Mouse (Mus musculus) stomach, postnatal 0 days (tissue): ENCODE results near the gene Rnf182. TPM values are rescaled to one million over a fixed set of nuclear protein-coding genes. Genes with fewer than 3 reads are reported as not detected.

Experiments
- ATAC-seq: fragments of 200-750 bp; cut with Nextera tagmentation; 2 replicates; pipeline ENCODE4 v1.8.0; 2017; ENCODE audit not compliant: low FRiP score, low TSS enrichment
- DNase-seq: peaks from one replicate; pipeline ENCODE4 v3.0.0-alpha.2; 2016; ENCODE audit warnings: low spot score
- H3K27ac ChIP-seq: fragments of 300-500 bp; sonication (generic); replicated peaks from 2 replicates; pipeline ENCODE4 v1.5.1; 2014; ENCODE audit warnings: mild to moderate bottlenecking, control low read depth
- H3K27me3 ChIP-seq: fragments of 300-500 bp; sonication (generic); 2 replicates; pipeline ENCODE4 v1.6.1; 2014; ENCODE audit warnings: low read length; ENCODE audit not compliant: control insufficient read depth, insufficient read depth
- H3K36me3 ChIP-seq: fragments of 300-500 bp; sonication (generic); 2 replicates; pipeline ENCODE4 v1.6.1; 2014; ENCODE audit warnings: low read length, mixed read lengths; ENCODE audit not compliant: control insufficient read depth, insufficient read depth
- H3K4me1 ChIP-seq: fragments of 300-500 bp; sonication (generic); replicated peaks from 2 replicates; pipeline ENCODE4 v1.6.1; 2014; ENCODE audit warnings: antibody characterized with exemption; ENCODE audit not compliant: control insufficient read depth, insufficient read depth
- H3K4me2 ChIP-seq: fragments of 300-500 bp; sonication (generic); replicated peaks from 2 replicates; pipeline ENCODE4 v1.6.1; 2014; ENCODE audit warnings: low read depth, mild to moderate bottlenecking, control low read depth, moderate library complexity
- H3K4me3 ChIP-seq: fragments of 300-500 bp; sonication (generic); 2 replicates; pipeline ENCODE4 v1.5.1; 2014; ENCODE audit warnings: low read depth, low read length, control low read depth
- H3K9ac ChIP-seq: fragments of 300-500 bp; sonication (generic); 2 replicates; pipeline ENCODE4 v1.6.1; 2014; ENCODE audit warnings: mild to moderate bottlenecking, low read length, control low read depth, mixed read lengths
- H3K9me3 ChIP-seq: fragments of 300-500 bp; sonication (generic); 2 replicates; pipeline ENCODE4 v1.6.1; 2016; ENCODE audit warnings: low read length; ENCODE audit not compliant: control insufficient read depth
- CTCF ChIP-seq: IDR thresholded peaks from 2 replicates; pipeline ENCODE4 v1.5.1; 2016; ENCODE audit warnings: antibody characterized with exemption, low read depth, mild to moderate bottlenecking, moderate library complexity
- EP300 ChIP-seq: optimal IDR thresholded peaks from 2 replicates; pipeline ENCODE3; 2016; ENCODE audit warnings: antibody characterized with exemption
- whole genome bisulfite sequencing: fragments of 180-500 bp; shearing (Covaris S2); extraction: QIAGEN DNeasy Blood & Tissue Kit; methylation state at CpG from one replicate; pipeline ENCODE4 v1.1.7; 2014; 5-methylcytosine and 5-hydroxymethylcytosine counted together
- polyA plus RNA-seq: library from polyadenylated mRNA; unstranded; fragments of >200 nt; fragmentation: Nextera tagmentation; extraction: Ambion mirVana; gene quantifications from 2 replicates; pipeline ENCODE4 v1.2.1, GENCODE M21; 2015

The Rnf182 gene
- polyA plus RNA-seq, 1 experiment from 2014 or later = 0.38 TPM

DNA sequence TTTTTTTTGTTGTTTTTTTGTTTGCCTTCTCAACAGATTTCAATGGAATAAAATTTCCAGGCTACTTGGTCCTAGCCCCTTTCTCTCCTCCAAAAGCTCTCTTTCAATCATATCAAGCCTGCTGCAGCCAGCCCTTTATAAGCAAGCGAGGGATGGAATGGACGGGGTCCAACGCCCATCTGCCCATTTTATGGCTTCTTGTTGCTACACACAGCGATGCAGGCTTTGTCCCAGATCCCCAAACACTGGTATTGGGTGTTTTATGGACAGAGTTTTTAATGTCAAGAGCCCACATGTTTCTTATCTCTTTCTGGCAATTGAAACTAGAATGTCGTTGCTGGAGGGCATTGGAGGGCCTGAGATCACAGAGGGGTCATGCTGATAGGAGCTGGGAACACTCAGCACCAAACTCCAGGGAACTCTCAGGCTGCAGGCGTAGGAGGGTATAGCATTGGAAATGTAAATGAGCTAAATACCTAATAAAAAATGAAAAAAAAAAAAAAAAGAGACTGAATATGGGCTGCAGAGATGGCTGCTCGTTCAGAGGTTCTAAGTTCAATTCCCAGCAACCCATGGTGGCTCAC lies 89.1 kb downstream of the Rnf182 start:
- Histone ChIP-seq H3K4me3 (no peak overlapping the region), H3K27me3 (no peaks in the 10 kb centered on the region), H3K9ac (no peak overlapping the region), H3K27ac (no peak overlapping the region), H3K36me3 (no peaks in the 10 kb centered on the region), H3K4me1 (no peaks in the 10 kb centered on the region), H3K9me3 (no peaks in the 10 kb centered on the region), H3K4me2 (no peak overlapping the region)
- DNase-seq (no peak), ATAC-seq (no peak)
- TF ChIP-seq CTCF = no peak
- TF ChIP-seq EP300 = no peak
- WGBS = 60% methylated on average over 7 of the region's 7 CpGs

DNA sequence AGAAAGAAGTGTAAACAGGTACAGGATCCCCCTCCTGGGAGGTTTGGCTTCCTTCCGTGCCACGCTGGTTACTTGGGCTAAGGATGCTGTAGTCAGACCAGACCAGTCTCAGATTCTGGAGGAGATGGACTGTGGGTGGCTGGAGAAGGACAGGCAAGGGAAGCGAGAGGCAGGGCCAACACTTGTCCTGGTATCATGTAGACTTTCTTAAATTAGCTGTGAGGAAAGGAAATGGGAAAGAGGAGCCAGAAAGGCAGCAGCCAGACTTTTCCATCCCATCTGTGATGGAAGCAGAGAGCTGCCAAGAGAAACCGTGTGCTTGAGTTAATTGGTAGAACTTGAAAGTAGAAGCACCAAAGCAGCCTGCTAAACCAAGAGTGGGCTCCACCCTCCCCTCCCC lies 90.9 kb downstream of the Rnf182 start:
- 71% methylated on average over 4 of the region's 4 CpGs for WGBS
- H3K27ac ChIP-seq = no peak overlapping the region

DNA sequence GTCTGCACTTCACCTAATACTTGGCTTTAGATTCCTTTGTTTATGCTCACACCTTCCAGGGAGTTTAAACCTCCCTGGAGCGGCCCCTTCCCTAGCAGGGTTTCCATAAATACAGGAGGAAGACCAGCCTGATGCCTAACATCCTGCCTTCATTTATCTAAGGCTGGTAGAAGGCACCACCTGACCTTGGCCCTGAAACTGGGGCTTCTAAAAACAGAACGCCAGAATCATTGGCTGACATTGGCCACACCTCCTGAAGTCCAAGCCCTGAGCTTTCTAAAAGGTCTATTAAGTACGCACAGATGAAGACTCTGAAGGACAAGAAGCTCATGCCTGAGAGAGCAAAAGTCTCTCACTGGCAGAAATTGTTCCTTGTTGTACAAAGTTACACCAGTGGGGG lies 94.0 kb downstream of the Rnf182 start:
- Histone ChIP-seq H3K4me3 (no peak overlapping the region), H3K36me3 (no peaks in the 10 kb centered on the region), H3K9ac (no peak overlapping the region), H3K27me3 (no peaks in the 10 kb centered on the region), H3K27ac (no peak overlapping the region), H3K4me1 (no peaks in the 10 kb centered on the region), H3K9me3 (no peaks in the 10 kb centered on the region), H3K4me2 (no peak overlapping the region)
- WGBS = 58% methylated on average over 3 of the region's 3 CpGs
- DNase-seq (no peak), ATAC-seq (no peak)
- TF ChIP-seq EP300 = no peak
- TF ChIP-seq CTCF = no peak

More for the DNA sequence above, 90.9 kb downstream of the Rnf182 start:
- no peaks in the 10 kb centered on the region for H3K9me3 ChIP-seq
- TF ChIP-seq EP300 (no peak), CTCF (no peak)
- DNase-seq (no peak), ATAC-seq (no peak)
- H3K9ac ChIP-seq = no peak overlapping the region
- no peaks in the 10 kb centered on the region for H3K4me1 ChIP-seq
- no peak overlapping the region for H3K4me3 ChIP-seq
- no peaks in the 10 kb centered on the region for H3K36me3 ChIP-seq
- H3K4me2 ChIP-seq = no peak overlapping the region
- no peaks in the 10 kb centered on the region for H3K27me3 ChIP-seq

GRCm38 (mm10) chr13:43711708-43712314 lies 96.3 kb downstream of the Rnf182 start:
- H3K9ac ChIP-seq = no peak overlapping the region
- no peaks in the 10 kb centered on the region for H3K36me3 ChIP-seq
- H3K4me2 ChIP-seq = no peak overlapping the region
- no peaks in the 10 kb centered on the region for H3K9me3 ChIP-seq
- WGBS = 68% methylated on average over 7 of the region's 7 CpGs
- no peaks in the 10 kb centered on the region for H3K4me1 ChIP-seq
- H3K27ac ChIP-seq = no peak overlapping the region
- no peak overlapping the region for H3K4me3 ChIP-seq
- H3K27me3 ChIP-seq = no peaks in the 10 kb centered on the region
- DNase-seq = no peak
- no peak for ATAC-seq
- TF ChIP-seq EP300 = no peak

DNA sequence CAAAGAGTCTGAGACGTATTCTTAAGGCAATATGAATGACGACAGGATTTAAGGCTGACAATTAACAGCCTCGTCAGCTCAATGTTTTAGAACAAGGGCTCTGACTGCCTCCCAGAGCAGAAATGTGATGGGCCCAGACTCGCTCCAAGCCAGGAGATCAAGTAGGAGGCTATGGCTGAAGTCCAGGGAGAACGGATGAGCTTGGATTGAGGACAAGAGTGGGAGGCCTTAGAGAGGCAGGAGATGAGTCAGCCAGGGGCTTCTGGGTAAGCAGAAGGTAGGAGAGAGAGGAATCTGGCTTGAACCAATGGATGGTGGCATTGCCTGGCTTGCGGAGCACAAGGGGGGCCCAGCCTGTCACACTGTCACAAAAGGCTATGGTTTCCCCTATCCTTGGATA lies 99.2 kb downstream of the Rnf182 start:
- no peak for ATAC-seq
- TF ChIP-seq EP300 (no peak), CTCF (no peak)
- 56% methylated on average over 6 of the region's 6 CpGs for WGBS

GRCm38 (mm10) chr13:43715466-43715865 lies 100.0 kb downstream of the Rnf182 start:
- Histone ChIP-seq H3K9ac (no peak overlapping the region), H3K4me1 (no peaks in the 10 kb centered on the region), H3K9me3 (no peaks in the 10 kb centered on the region), H3K4me2 (no peak overlapping the region), H3K27me3 (no peaks in the 10 kb centered on the region), H3K36me3 (no peaks in the 10 kb centered on the region), H3K27ac (no peak overlapping the region), H3K4me3 (no peak overlapping the region)
- no peak for TF ChIP-seq EP300
- no peak for TF ChIP-seq CTCF
- no peak for ATAC-seq
- no peak for DNase-seq
- WGBS = 88% methylated on average over 5 of the region's 5 CpGs

More for the DNA sequence above, 99.2 kb downstream of the Rnf182 start:
- H3K9me3 ChIP-seq = no peaks in the 10 kb centered on the region
- no peak overlapping the region for H3K4me2 ChIP-seq
- H3K27ac ChIP-seq = no peak overlapping the region
- no peaks in the 10 kb centered on the region for H3K4me1 ChIP-seq
- no peak overlapping the region for H3K4me3 ChIP-seq
- no peak overlapping the region for H3K9ac ChIP-seq
- H3K27me3 ChIP-seq = no peaks in the 10 kb centered on the region
- H3K36me3 ChIP-seq = no peaks in the 10 kb centered on the region
- no peak for DNase-seq
